Mouse (Mus musculus) embryonic fibroblast, embryonic 13.5 days (primary cell): ENCODE measurements at regions not wholly inside any gene's neighbourhood (a gene's known extent, or its start where the extent isn't known, plus 50 kb on each side); places are given as distances from the start of the nearest gene placed in this dataset.
A peak's percentile ranks its signal among the peaks of the same experiment; 100 is the strongest.

Experiments used
- H3K27ac ChIP-seq: 2 replicates; pipeline ENCODE4 v1.5.1; 2012; ENCODE audit warnings: low read length, control low read depth, inconsistent platforms; ENCODE audit not compliant: insufficient read depth
- H3K4me1 ChIP-seq: 2 replicates; pipeline ENCODE4 v1.6.1; 2011; ENCODE audit warnings: low read length; ENCODE audit not compliant: control insufficient read depth, insufficient read depth
- H3K4me3 ChIP-seq: 2 replicates; pipeline ENCODE4 v1.5.1; 2011; ENCODE audit warnings: mild to moderate bottlenecking, control low read depth, low read length; ENCODE audit not compliant: insufficient read depth
- CTCF ChIP-seq: IDR thresholded peaks from 2 replicates; pipeline ENCODE4 v1.5.1; 2011; ENCODE audit warnings: mild to moderate bottlenecking, control low read depth, low read length, moderate library complexity, borderline replicate concordance; ENCODE audit not compliant: insufficient read depth
- POLR2A ChIP-seq: IDR thresholded peaks from 2 replicates; pipeline ENCODE4 v1.6.1; 2011; ENCODE audit warnings: low read depth, mild to moderate bottlenecking, control low read depth, low read length, moderate library complexity

- Histone ChIP-seq H3K27ac (no peak overlapping the region), H3K4me1 (no peaks in the 10 kb centered on the region), H3K4me3 (no peak overlapping the region)
- TF ChIP-seq POLR2A, result no peak
- TF ChIP-seq CTCF, result no peak
These were observed 556.8 kb upstream of the 3110018I06Rik start for GRCm38 (mm10) chr12:106931591-106931990.

GRCm38 (mm10) chr12:106939381-106939780 is 549.1 kb upstream of the 3110018I06Rik start:
- TF ChIP-seq CTCF (no peak), POLR2A (no peak)

GRCm38 (mm10) chr12:106943874-106944273 is 544.6 kb upstream of the 3110018I06Rik start:
- Histone ChIP-seq H3K4me1 (no peaks in the 10 kb centered on the region), H3K4me3 (no peak overlapping the region), H3K27ac (no peak overlapping the region)
- TF ChIP-seq POLR2A (no peak), CTCF (no peak)

More at GRCm38 (mm10) chr12:106939381-106939780, 549.1 kb upstream of the 3110018I06Rik start:
- Histone ChIP-seq H3K4me3 (no peak overlapping the region), H3K4me1 (no peaks in the 10 kb centered on the region), H3K27ac (no peak overlapping the region)

GRCm38 (mm10) chr12:106952621-106953020 is 535.8 kb upstream of the 3110018I06Rik start:
- Histone ChIP-seq H3K27ac (no peak overlapping the region), H3K4me1 (no peaks in the 10 kb centered on the region), H3K4me3 (no peak overlapping the region)
- TF ChIP-seq POLR2A (no peak), CTCF (no peak)

- Histone ChIP-seq H3K4me1 (no peaks in the 10 kb centered on the region), H3K4me3 (no peak overlapping the region), H3K27ac (no peak overlapping the region)
- TF ChIP-seq POLR2A (no peak), CTCF (no peak)
These were observed 532.7 kb upstream of the 3110018I06Rik start for GRCm38 (mm10) chr12:106955778-106956177.

- TF ChIP-seq POLR2A (no peak), CTCF (no peak)
- H3K27ac ChIP-seq, result no peak overlapping the region
- H3K4me1 ChIP-seq, result no peaks in the 10 kb centered on the region
These were observed 532.2 kb upstream of the 3110018I06Rik start for GRCm38 (mm10) chr12:106956266-106956665.

GRCm38 (mm10) chr12:106961991-106962390 is 526.4 kb upstream of the 3110018I06Rik start:
- Histone ChIP-seq H3K4me1 (no peaks in the 10 kb centered on the region), H3K27ac (no peak overlapping the region), H3K4me3 (no peak overlapping the region)
- TF ChIP-seq POLR2A, result no peak
- no peak for TF ChIP-seq CTCF

More at GRCm38 (mm10) chr12:106956266-106956665, 532.2 kb upstream of the 3110018I06Rik start:
- H3K4me3 ChIP-seq, result no peak overlapping the region

- no peak for TF ChIP-seq POLR2A
- peak; percentile 46; the same call in 1 of the 2 replicates for TF ChIP-seq CTCF
- Histone ChIP-seq H3K4me1 (no peaks in the 10 kb centered on the region), H3K27ac (no peak overlapping the region), H3K4me3 (no peak overlapping the region)
These were observed 524.7 kb upstream of the 3110018I06Rik start for GRCm38 (mm10) chr12:106963762-106964161.

- Histone ChIP-seq H3K4me1 (no peaks in the 10 kb centered on the region), H3K27ac (no peak overlapping the region), H3K4me3 (no peak overlapping the region)
- no peak for TF ChIP-seq POLR2A
- no peak for TF ChIP-seq CTCF
These were observed 518.6 kb upstream of the 3110018I06Rik start for GRCm38 (mm10) chr12:106969873-106970272.

- Histone ChIP-seq H3K4me3 (no peak overlapping the region), H3K27ac (no peak overlapping the region), H3K4me1 (no peaks in the 10 kb centered on the region)
- no peak for TF ChIP-seq POLR2A
- TF ChIP-seq CTCF, result no peak
These were observed 496.0 kb upstream of the 3110018I06Rik start for GRCm38 (mm10) chr12:106992421-106992820.

- H3K27ac ChIP-seq, result no peak overlapping the region
- TF ChIP-seq POLR2A, result no peak
- no peaks in the 10 kb centered on the region for H3K4me1 ChIP-seq
- H3K4me3 ChIP-seq, result no peak overlapping the region
These were observed 495.4 kb upstream of the 3110018I06Rik start for GRCm38 (mm10) chr12:106993011-106993410.
